ENCODE assay signal across 15 mouse cellular contexts in genomic region chr14:51385741-51386140, GRCm38 (mm10). TPM values are rescaled to one million over a fixed set of nuclear protein-coding genes. Genes with fewer than 3 reads are reported as not detected.
A peak's percentile ranks its signal among the peaks of the same experiment; 100 is the strongest.
DNase-seq lines count a peak whose midpoint lies in the region; ATAC-seq and TF ChIP-seq lines count a peak whose summit lies in the region.
"Had no signal": no experiment of that assay in that cellular context is flagged by ENCODE, and none has a peak within 500 bp of the region (broad histone marks: within the 10 kb centered on the region; RNA-seq: fewer than 3 reads in every experiment).

No protein-coding gene starts in this region.

- ATAC-seq in kidney, postnatal 0 days (replicated peaks; ENCODE audit: low FRiP score, low read depth), result peak; percentile 61; the same call in 1 of the 2 replicates
- ATAC-seq in forebrain, postnatal 0 days, result peak; percentile 80
- peak; percentile 74 for ATAC-seq in megakaryocyte progenitor cell, adult 5-6 weeks (replicated peaks; ENCODE audit: poor library complexity)
- ATAC-seq: lung, postnatal 0 days had no signal

- H3K4me3 ChIP-seq in kidney, postnatal 0 days (replicated peaks; ENCODE audit: low read depth, low read length), result no peak overlapping the region
- H3K4me3 ChIP-seq in forebrain, postnatal 0 days (ENCODE audit: low read depth, low read length), result no peak overlapping the region

- no peaks in the 10 kb centered on the region for H3K4me1 ChIP-seq in kidney, postnatal 0 days (replicated peaks; ENCODE audit: insufficient read depth, low read length)
- no peaks in the 10 kb centered on the region for H3K4me1 ChIP-seq in forebrain, postnatal 0 days (ENCODE audit: insufficient read depth)

- H3K27me3 ChIP-seq in kidney, postnatal 0 days (ENCODE audit: insufficient read depth, low read length), result no peaks in the 10 kb centered on the region
- H3K27me3 ChIP-seq in forebrain, postnatal 0 days (ENCODE audit: insufficient read depth, low read length), result no peaks in the 10 kb centered on the region
- H3K27me3 ChIP-seq in splenic B cell, adult 2 months (ENCODE audit: control insufficient read depth, insufficient read depth, low read length, poor library complexity, severe bottlenecking), result no peaks in the 10 kb centered on the region

- no peak overlapping the region for H3K4me2 ChIP-seq in kidney, postnatal 0 days (ENCODE audit: low read length)
- no peak overlapping the region for H3K4me2 ChIP-seq in forebrain, postnatal 0 days (ENCODE audit: low read depth)

- H3K9me3 ChIP-seq in kidney, postnatal 0 days (replicated peaks; ENCODE audit: low read length), result no peaks in the 10 kb centered on the region
- peaks cover 8% of the 10 kb centered on the region; the same call in 1 of the 2 replicates for H3K9me3 ChIP-seq in forebrain, postnatal 0 days (ENCODE audit: low read length)

- H3K27ac ChIP-seq in kidney, postnatal 0 days, result no peak overlapping the region
- no peak overlapping the region for H3K27ac ChIP-seq in forebrain, postnatal 0 days (ENCODE audit: low read depth, low read length)
- H3K27ac ChIP-seq: stomach, postnatal 0 days had no signal

- no peak for TF ChIP-seq CTCF in kidney, postnatal 0 days (IDR thresholded peaks at IDR 0.05; ENCODE audit: low read depth)
- TF ChIP-seq CTCF in forebrain, postnatal 0 days (IDR thresholded peaks at IDR 0.05; ENCODE audit: low read depth), result no peak

- DNase-seq in kidney, postnatal 0 days (ENCODE audit: low spot score), result no peak
- DNase-seq in kidney, adult 18-20 months, result no peak
- peak; percentile 28 for DNase-seq in forebrain, postnatal 0 days
- peak; percentile 6 for DNase-seq in splenic B cell, adult 2 months (ENCODE audit: low read depth, low spot score)
- DNase-seq in layer of hippocampus, adult 18-20 months (ENCODE audit: low spot score in 2 of 2), result no peak
- DNase-seq in lung, adult 18-20 months, result no peak
- DNase-seq in right cerebral cortex, adult 2 months (ENCODE audit: low spot score in 2 of 2), result no peak
- DNase-seq: cerebellum, postnatal 25 days; heart, postnatal 14 days; layer of hippocampus, postnatal 36 days had no signal

- no peaks in the 10 kb centered on the region for H3K36me3 ChIP-seq in kidney, postnatal 0 days (ENCODE audit: insufficient read depth, low read length)
- H3K36me3 ChIP-seq in forebrain, postnatal 0 days (ENCODE audit: insufficient read depth), result no peaks in the 10 kb centered on the region
- no peaks in the 10 kb centered on the region for H3K36me3 ChIP-seq in splenic B cell, adult 2 months (ENCODE audit: control insufficient read depth, insufficient read depth, low read length, poor library complexity, severe bottlenecking)

- no peak overlapping the region for H3K9ac ChIP-seq in kidney, postnatal 0 days (ENCODE audit: low read depth, low read length)
- no peak overlapping the region for H3K9ac ChIP-seq in forebrain, postnatal 0 days

- 94% methylated on average over 4 of the region's 4 CpGs for WGBS in kidney, postnatal 0 days
- 59% methylated on average over 4 of the region's 4 CpGs for WGBS in forebrain, postnatal 0 days

RNA-seq across cellular contexts. Expression of gene Gm7247, which starts 24.2 kb away (rescaled TPM):
- polyA plus RNA-seq in kidney, postnatal 0 days (2015; fragmentation: Nextera tagmentation; extraction: Ambion mirVana), result not detected in 2 replicates
- total RNA-seq in forebrain, postnatal 0 days (2014; rRNA removed), result not detected in 2 replicates
- not detected in 2 replicates for polyA plus RNA-seq in forebrain, postnatal 0 days (2015; fragmentation: Nextera tagmentation; extraction: Ambion mirVana)
- not detected in 2 replicates for total RNA-seq in megakaryocyte progenitor cell, adult 5-6 weeks (2015)
- total RNA-seq in megakaryocyte progenitor cell, adult 5-6 weeks (2017), result not detected in 2 replicates
- total RNA-seq in layer of hippocampus, adult 18-20 months (2021), result not detected
- total RNA-seq: adrenal gland, adult 18-20 months; gastrocnemius, adult 18-20 months; heart, postnatal 14 days; layer of hippocampus, postnatal 36 days had no signal
- polyA plus RNA-seq: lung, postnatal 0 days; stomach, postnatal 0 days had no signal

RNA-seq across cellular contexts. Expression of gene Vmn2r88, which starts 24.9 kb away (rescaled TPM):
- not detected in 2 replicates for polyA plus RNA-seq in kidney, postnatal 0 days (2015; fragmentation: Nextera tagmentation; extraction: Ambion mirVana)
- not detected in 2 replicates for total RNA-seq in forebrain, postnatal 0 days (2014; rRNA removed)
- polyA plus RNA-seq in forebrain, postnatal 0 days (2015; fragmentation: Nextera tagmentation; extraction: Ambion mirVana), result not detected in 2 replicates
- total RNA-seq in megakaryocyte progenitor cell, adult 5-6 weeks (2015), result not detected in 2 replicates
- not detected in 2 replicates for total RNA-seq in megakaryocyte progenitor cell, adult 5-6 weeks (2017)
- total RNA-seq in layer of hippocampus, adult 18-20 months (2021), result not detected
- total RNA-seq: adrenal gland, adult 18-20 months; gastrocnemius, adult 18-20 months; heart, postnatal 14 days; layer of hippocampus, postnatal 36 days had no signal
- polyA plus RNA-seq: lung, postnatal 0 days; stomach, postnatal 0 days had no signal

Comparison
In these comparisons a context has a peak if more than half of its experiments do, and no peak if none do; other contexts are left out.
1. DNase-seq: peak in forebrain, postnatal 0 days (single experiment) and splenic B cell, adult 2 months (single experiment); none in kidney, postnatal 0 days (single experiment), kidney, adult 18-20 months (single experiment), layer of hippocampus, adult 18-20 months (0 of 2), lung, adult 18-20 months (0 of 2) and right cerebral cortex, adult 2 months (0 of 2).
2. Peak in every context shown above with its lines, with median percentiles within 50 percentile points of each other: ATAC-seq.